Mouse (Mus musculus) G1E (cell line): ENCODE results near the gene Gm42372. TPM values are rescaled to one million over a fixed set of nuclear protein-coding genes. Genes with fewer than 3 reads are reported as not detected.
"Not testable (repeated sequence)": the region's sequence is repeated elsewhere in the genome, so short reads cannot be mapped to it uniquely, and the experiment has no call there.

Source experiments
- ATAC-seq: 2 replicates; pipeline ENCODE4 v1.8.0; 2016; ENCODE audit warnings: mild to moderate bottlenecking; ENCODE audit not compliant: insufficient number of reproducible peaks, poor library complexity, low FRiP score, severe bottlenecking; ENCODE audit errors: extremely low read depth
- DNase-seq: peaks from one replicate; pipeline ENCODE4 v3.0.0; 2012; ENCODE audit warnings: low spot score
- H3K27me3 ChIP-seq: 2 replicates; pipeline ENCODE4 v1.6.1; 2012; ENCODE audit warnings: mild to moderate bottlenecking, low read length, inconsistent platforms; ENCODE audit not compliant: insufficient read depth
- H3K36me3 ChIP-seq: replicated peaks from 2 replicates; pipeline ENCODE3; 2012; ENCODE audit warnings: mild to moderate bottlenecking, inconsistent platforms
- H3K4me1 ChIP-seq: 2 replicates; pipeline ENCODE4 v1.6.1; 2012; ENCODE audit warnings: low read depth, low read length, inconsistent platforms, mixed read lengths; ENCODE audit not compliant: insufficient read depth
- H3K4me3 ChIP-seq: 2 replicates; pipeline ENCODE4 v1.5.1; 2012; ENCODE audit warnings: low read depth, mild to moderate bottlenecking, inconsistent platforms, low read length, moderate library complexity, mixed read lengths
- H3K9me3 ChIP-seq: replicated peaks from 2 replicates; pipeline ENCODE4 v1.6.1; 2012; ENCODE audit warnings: inconsistent platforms
- CTCF ChIP-seq: IDR thresholded peaks from 2 replicates; pipeline ENCODE4 v1.5.1; 2012; ENCODE audit warnings: low read depth, low read length, inconsistent platforms, mixed read lengths
- GATA1 ChIP-seq: IDR thresholded peaks from 2 replicates; pipeline ENCODE4 v1.6.1; 2012; ENCODE audit warnings: borderline replicate concordance, low read length, inconsistent platforms, mixed read lengths
- GATA2 ChIP-seq: IDR thresholded peaks from 2 replicates; pipeline ENCODE4 v1.6.1; 2012; ENCODE audit warnings: low read depth, low read length, inconsistent platforms, borderline replicate concordance
- POLR2AphosphoS5 ChIP-seq: IDR thresholded peaks from 2 replicates; pipeline ENCODE4 v1.6.1; 2012; ENCODE audit warnings: low read depth, low read length, inconsistent platforms; ENCODE audit not compliant: insufficient replicate concordance
- TAL1 ChIP-seq: conservative IDR thresholded peaks from 2 replicates; pipeline ENCODE4 v1.6.1; 2012; ENCODE audit warnings: low read depth, low read length, inconsistent platforms, mixed read lengths
- polyA plus RNA-seq: library from polyadenylated mRNA; stranded (reverse); fragments of >175 nt; gene quantifications from 2 replicates; pipeline ENCODE4 v1.2.3, GENCODE M21; 2012
- total RNA-seq, 2 experiments: library from RNA; stranded (forward) in 1 of 2; stranded (reverse) in 1 of 2; fragments of 200-1000 nt in 1 of 2; fragments of >200 nt in 1 of 2; fragmentation: Nextera tagmentation in 1 of 2; gene quantifications; 2 replicates each; pipeline ENCODE4 v1.2.3; 2014 to 2017

Gene Gm42372
- total and polyA plus RNA-seq, 3 experiments: 0.22 TPM; not detected in 2

DNA sequence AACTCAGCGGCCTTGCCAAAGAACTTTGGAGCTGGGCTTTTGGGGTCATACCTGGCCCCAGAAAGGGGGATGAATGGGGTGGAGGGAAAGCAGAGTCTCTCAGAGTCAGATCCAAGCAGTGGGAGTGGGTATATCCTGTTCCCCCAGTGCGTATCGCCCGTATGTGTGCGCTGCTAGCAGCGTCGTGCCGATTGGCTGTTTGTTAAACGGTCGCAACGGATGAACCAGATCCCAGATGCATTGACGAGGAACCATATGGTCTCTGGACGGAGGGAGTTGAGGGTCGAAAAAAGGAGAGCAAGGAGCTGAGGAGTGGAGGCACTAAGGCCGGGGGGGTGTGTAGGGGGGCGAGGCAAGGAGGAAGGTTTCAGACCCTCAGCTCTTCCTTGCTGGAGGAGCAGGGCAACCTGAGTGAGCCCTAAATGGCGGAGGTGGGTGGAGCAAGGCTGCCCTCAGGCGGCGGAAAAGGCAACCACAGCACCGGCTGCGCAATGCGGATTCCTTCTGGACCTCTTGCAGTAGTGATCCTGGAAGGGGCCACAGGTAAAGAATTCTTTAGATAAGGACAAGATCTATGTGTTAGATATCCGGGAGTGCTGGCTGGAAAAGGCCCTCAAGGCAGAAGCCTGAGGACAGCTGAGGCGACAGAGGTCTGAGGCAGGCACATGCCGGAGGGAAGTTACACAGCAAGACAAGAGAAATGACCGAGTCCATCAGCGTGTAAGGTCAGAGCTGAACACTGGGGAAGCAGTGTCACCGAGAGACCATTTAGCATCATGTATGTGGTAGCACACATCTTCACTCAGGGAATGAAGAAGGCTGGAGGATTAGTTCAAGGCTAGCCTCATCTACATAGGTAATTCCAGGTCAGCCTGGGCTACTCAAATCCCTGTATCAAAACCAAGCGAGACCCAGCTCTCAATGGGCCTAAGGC lies 32.7 kb upstream of the Gm42372 start:
- Histone ChIP-seq H3K9me3 (peaks cover under 1% of the 10 kb centered on the region; the same call in 1 of the 2 replicates), H3K4me1 (peaks cover 13% of the 10 kb centered on the region), H3K36me3 (no peaks in the 10 kb centered on the region), H3K27me3 (peaks cover 24% of the 10 kb centered on the region), H3K4me3 (0 out of 2 replicates have a peak overlapping the region, but pooled peaks have one; percentile 23)
- no peak for TF ChIP-seq GATA2
- TF ChIP-seq TAL1: no peak
- TF ChIP-seq CTCF: peak; percentile 8; the same call in 1 of the 2 replicates
- ATAC-seq (no peak), DNase-seq (no peak)

DNA sequence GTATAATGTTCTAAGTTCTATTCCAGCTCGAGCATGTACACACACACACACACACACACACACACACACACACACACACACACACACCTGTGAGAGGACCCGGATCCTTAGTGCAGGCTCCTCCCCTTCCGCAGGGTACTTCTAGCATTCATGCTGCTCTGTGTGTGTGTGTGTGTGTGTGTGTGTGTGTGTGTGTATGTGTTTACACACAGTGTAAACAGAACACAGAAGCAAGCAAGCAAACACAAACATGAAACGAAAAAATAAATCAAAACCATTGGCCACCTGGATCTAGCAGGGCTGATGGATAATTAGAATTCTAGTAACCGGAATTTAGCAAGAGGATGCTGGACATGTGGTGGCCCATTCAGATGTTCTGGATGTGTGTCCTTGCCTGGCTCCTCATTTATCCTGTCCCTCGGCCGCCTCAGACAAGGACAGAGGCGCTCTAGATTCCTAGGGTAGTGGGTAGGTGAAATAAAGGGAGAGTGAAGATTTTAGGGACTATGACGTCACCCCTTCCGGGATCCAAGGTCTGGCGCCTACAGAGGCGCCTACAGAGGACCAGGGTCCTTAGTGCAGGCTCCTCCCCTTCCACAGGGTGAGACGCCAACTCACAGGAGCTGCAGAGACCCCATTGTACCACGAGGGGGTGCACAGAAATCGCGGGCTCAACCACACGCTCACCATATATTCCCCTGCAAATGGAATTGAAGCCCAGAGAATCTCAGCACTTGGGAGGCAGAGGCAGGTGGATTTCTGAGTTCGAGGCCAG lies 31.8 kb upstream of the Gm42372 start:
- TF ChIP-seq CTCF (peak; percentile 74), POLR2AphosphoS5 (no peak)
- H3K27me3 ChIP-seq: peaks cover 24% of the 10 kb centered on the region
- peaks cover 13% of the 10 kb centered on the region for H3K4me1 ChIP-seq
- H3K9me3 ChIP-seq: no peaks in the 10 kb centered on the region
- no peaks in the 10 kb centered on the region for H3K36me3 ChIP-seq
- H3K4me3 ChIP-seq: no peak overlapping the region
- ATAC-seq (peak; percentile 83), DNase-seq (peak; percentile 53)

DNA sequence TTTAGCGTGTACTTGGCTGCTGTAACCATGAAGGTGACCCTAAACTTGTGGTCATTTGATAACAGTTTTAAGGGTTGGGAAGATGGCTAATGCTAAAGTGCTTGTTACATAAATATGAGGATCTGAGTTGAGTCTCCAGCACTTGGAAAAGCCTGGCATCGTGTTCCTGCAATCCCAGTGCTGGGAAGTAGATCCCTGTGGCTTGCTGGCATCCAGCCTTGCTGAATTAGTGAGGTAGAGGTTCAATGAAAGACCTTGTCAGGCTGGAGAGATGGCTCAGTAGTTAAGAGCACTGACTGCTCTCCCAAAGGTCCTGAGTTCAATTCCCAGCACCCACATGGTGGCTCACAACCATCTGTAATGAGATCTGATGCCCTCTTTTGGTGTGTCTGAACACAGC lies 29.1 kb upstream of the Gm42372 start:
- Histone ChIP-seq H3K27me3 (peaks cover 23% of the 10 kb centered on the region), H3K4me1 (peaks cover 13% of the 10 kb centered on the region)
- not testable (repeated sequence) for DNase-seq, H3K9me3 ChIP-seq, ATAC-seq, H3K4me3 ChIP-seq, H3K36me3 ChIP-seq

DNA sequence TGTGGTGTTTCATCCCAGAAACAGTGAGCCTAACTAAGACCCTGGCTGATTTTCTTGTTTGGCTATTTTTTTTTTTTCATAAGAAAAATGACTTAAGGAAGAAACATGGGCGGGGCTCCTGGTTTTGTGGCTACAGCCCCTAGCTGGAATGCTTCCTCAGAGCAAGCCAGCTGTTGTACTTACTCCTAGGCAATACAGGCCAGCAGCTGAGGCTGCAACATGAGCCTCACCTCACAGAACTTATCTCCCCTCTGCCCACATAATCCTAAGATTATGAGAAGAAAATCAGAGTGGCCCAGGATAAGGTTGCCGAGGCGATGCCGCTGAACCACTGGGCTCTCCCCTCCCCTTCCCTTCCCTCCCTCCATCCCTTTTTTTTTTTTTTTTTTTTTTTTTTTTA lies 27.2 kb upstream of the Gm42372 start:
- TF ChIP-seq POLR2AphosphoS5: no peak
- no peak for TF ChIP-seq GATA1
- no peak for TF ChIP-seq CTCF
- no peak for TF ChIP-seq TAL1
- TF ChIP-seq GATA2: no peak
- H3K4me1 ChIP-seq: peaks cover 5% of the 10 kb centered on the region; the same call in 1 of the 2 replicates
- H3K4me3 ChIP-seq: no peak overlapping the region
- no peaks in the 10 kb centered on the region for H3K36me3 ChIP-seq
- no peak for ATAC-seq
- DNase-seq: no peak
- no peaks in the 10 kb centered on the region for H3K9me3 ChIP-seq
- peaks cover 21% of the 10 kb centered on the region for H3K27me3 ChIP-seq

DNA sequence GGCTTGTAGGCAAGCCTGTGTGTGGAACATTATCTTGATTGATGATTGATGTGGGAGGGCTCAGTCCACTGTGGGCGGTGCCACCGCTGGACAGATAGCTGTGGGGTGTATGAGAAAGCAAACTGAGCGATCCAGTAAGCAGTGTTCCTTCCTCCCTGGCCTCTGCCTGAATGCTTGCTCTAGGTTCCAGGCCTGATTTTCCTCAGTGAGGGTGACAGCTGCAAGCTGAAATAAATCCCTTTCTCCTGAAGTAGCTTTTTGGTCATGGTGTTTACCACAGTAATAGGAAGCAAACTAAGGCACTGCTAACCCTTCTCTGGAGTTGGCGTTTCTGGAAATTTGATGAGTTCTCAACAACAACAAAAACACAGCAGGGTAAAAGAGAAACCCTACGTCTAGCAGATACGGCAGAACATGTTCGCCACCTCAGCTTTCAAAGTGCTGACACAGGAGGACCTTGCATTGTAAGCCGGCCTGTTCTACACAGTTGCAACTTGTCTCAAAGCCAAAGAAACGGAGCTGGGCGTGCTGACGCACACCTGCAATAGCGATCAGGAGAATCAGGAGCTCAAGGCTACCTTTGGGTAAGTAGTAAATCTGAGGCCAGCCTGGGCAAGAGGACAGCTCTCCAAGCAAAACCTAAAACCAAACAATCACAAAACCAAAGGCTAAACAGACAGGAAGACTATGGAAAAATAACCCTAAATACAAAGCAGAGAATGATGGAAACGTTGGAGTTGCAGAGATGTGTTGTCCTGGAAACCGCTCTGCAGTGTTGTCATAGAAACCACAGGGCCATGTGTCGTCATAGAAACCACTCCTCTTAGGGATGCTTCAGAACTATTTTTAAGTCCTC lies 26.2 kb upstream of the Gm42372 start:
- no peaks in the 10 kb centered on the region for H3K36me3 ChIP-seq
- peaks cover 5% of the 10 kb centered on the region; the same call in 1 of the 2 replicates for H3K4me1 ChIP-seq
- H3K27me3 ChIP-seq: peaks cover 28% of the 10 kb centered on the region
- TF ChIP-seq CTCF: no peak
- no peak for TF ChIP-seq GATA2
- TF ChIP-seq TAL1: no peak
- no peak for TF ChIP-seq GATA1
- no peak for TF ChIP-seq POLR2AphosphoS5
- H3K4me3 ChIP-seq: no peak overlapping the region
- ATAC-seq: no peak
- no peak for DNase-seq
- H3K9me3 ChIP-seq: no peaks in the 10 kb centered on the region

DNA sequence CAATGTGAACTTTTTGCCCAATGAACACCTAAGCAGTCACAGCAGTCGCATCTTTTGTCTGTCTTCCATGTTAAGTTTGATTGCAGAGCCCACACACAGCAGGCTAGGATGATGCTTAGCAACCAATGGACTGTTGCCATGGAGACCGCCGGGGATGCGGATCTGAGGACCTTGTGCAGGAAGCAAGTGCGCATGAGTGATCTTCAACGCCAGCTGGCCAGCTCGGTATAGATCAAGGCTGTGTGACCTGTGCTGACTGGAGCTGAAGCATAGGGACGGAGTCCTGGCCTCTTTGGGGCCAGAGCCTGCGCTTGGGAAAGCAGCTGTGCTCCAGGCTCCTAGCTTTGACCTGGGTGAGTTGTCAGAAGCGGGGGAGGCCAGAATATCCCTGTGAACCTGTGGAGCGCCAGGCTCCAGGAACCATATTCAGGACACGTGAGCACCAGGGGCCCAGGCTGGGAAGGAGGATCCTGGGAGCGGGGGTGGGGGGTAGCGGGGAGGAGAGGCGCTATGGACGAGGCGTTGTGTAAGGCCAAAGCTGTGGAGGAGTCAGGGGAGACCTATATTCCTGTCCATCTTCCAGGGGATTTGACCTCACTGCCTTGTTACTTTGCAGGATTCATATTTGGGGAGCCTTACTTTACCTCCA lies 23.2 kb upstream of the Gm42372 start, which contains the start of gene Pnmal1:
Gene Pnmal1 (plus strand): TSS at position 141 of the 649 bp plus-strand sequence.
- Histone ChIP-seq H3K27me3 (peaks cover 38% of the 10 kb centered on the region), H3K4me3 (no peak within 1 kb of the TSS), H3K36me3 (no peaks in the 10 kb centered on the region), H3K9me3 (no peaks in the 10 kb centered on the region), H3K4me1 (peaks cover 4% of the 10 kb centered on the region; the same call in 1 of the 2 replicates)
- DNase-seq (no peak), ATAC-seq (no peak)
- TF ChIP-seq TAL1 (no peak), GATA1 (no peak), CTCF (no peak), GATA2 (no peak), POLR2AphosphoS5 (no peak)
